Comparison of ENCODE assay signal across 8 mouse cellular contexts in the genomic region with DNA sequence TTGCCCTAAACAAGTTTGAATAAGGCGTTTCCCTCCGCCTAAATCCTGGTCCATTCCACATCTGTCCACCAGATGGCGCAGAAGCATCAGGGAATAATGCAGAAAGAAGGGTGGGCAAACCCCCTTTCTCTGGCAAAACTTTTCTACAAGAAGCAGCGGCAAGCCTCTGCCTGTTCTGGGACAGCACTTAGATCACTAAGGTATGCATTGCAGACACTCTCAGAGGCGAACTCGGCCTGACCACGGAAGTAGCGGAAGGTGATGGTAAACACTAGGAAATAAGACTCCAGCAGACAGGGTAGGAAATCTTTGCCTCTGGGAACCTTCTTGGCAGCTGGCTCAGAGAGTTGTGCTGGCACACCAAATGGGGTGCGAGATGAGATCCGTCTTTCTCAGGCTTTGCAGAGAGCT. TPM values are rescaled to one million over a fixed set of nuclear protein-coding genes. Genes with fewer than 3 reads are reported as not detected.
DNase-seq lines count a peak whose midpoint lies in the region; ATAC-seq and TF ChIP-seq lines count a peak whose summit lies in the region.

No protein-coding gene starts in this region.

- no peaks in the 10 kb centered on the region; the same call in 1 of the 2 replicates for H3K27me3 ChIP-seq in G1E (ENCODE audit: insufficient read depth, low read length)
- H3K27me3 ChIP-seq in forebrain, postnatal 0 days (ENCODE audit: insufficient read depth, low read length), result no peaks in the 10 kb centered on the region
- H3K27me3 ChIP-seq in lung, embryonic 15.5 days, result no peaks in the 10 kb centered on the region

- H3K27ac ChIP-seq in forebrain, postnatal 0 days (ENCODE audit: low read depth, low read length), result no peak overlapping the region
- H3K27ac ChIP-seq in layer of hippocampus, adult 2 months, result no peak overlapping the region
- H3K27ac ChIP-seq in lung, embryonic 15.5 days, result no peak overlapping the region

- no peak overlapping the region for H3K9ac ChIP-seq in forebrain, postnatal 0 days
- 0 out of 2 replicates have a peak overlapping the region, but pooled peaks have one; percentile 24 for H3K9ac ChIP-seq in lung, embryonic 15.5 days

- H3K9me3 ChIP-seq in G1E (replicated peaks), result no peaks in the 10 kb centered on the region
- H3K9me3 ChIP-seq in forebrain, postnatal 0 days (ENCODE audit: low read length), result no peaks in the 10 kb centered on the region
- H3K9me3 ChIP-seq in lung, embryonic 15.5 days, result no peaks in the 10 kb centered on the region

- TF ChIP-seq CTCF in G1E (IDR thresholded peaks at IDR 0.05; ENCODE audit: low read depth, low read length), result peak; percentile 88
- peak; percentile 97 for TF ChIP-seq CTCF in forebrain, postnatal 0 days (IDR thresholded peaks at IDR 0.05; ENCODE audit: low read depth)
- TF ChIP-seq CTCF in layer of hippocampus, adult 2 months (conservative IDR thresholded peaks at IDR 0.05), result peak; percentile 94

- no peaks in the 10 kb centered on the region for H3K36me3 ChIP-seq in G1E (replicated peaks)
- no peaks in the 10 kb centered on the region for H3K36me3 ChIP-seq in forebrain, postnatal 0 days (ENCODE audit: insufficient read depth)
- no peaks in the 10 kb centered on the region for H3K36me3 ChIP-seq in lung, embryonic 15.5 days

- no peak for DNase-seq in G1E (ENCODE audit: low spot score)
- peak; percentile 62 to 78 for DNase-seq in cerebellum, adult 18-20 months
- peak; percentile 92 for DNase-seq in forebrain, postnatal 0 days
- peak; percentile 38 for DNase-seq in heart, postnatal 25 days (ENCODE audit: low spot score)
- DNase-seq in layer of hippocampus, adult 2 months (ENCODE audit: low spot score in 2 of 2), result peak; percentile 54 to 84
- peak; percentile 79 for DNase-seq in ovary, postnatal 10 days (ENCODE audit: low spot score)
- DNase-seq in thymus, postnatal 36 days, result peak; percentile 60 to 63

- 0 out of 2 replicates have a peak, but pooled peaks cover 5% of the 10 kb centered on the region for H3K4me1 ChIP-seq in G1E (ENCODE audit: insufficient read depth, low read depth, low read length)
- H3K4me1 ChIP-seq in forebrain, postnatal 0 days (ENCODE audit: insufficient read depth), result no peaks in the 10 kb centered on the region
- H3K4me1 ChIP-seq in lung, embryonic 15.5 days, result peaks cover 15% of the 10 kb centered on the region

- intact Hi-C loops in heart, postnatal 25 days (cut with DNase I), result loop anchor here (1.0 kb wide), 2 partner anchors 71 to 166 kb away; no protein-coding TSS in a partner anchor

- peak overlapping the region; percentile 31 for H3K4me2 ChIP-seq in forebrain, postnatal 0 days (ENCODE audit: low read depth)
- H3K4me2 ChIP-seq in lung, embryonic 15.5 days, result peak overlapping the region; percentile 63

- ATAC-seq in G1E (ENCODE audit: extremely low read depth, insufficient number of reproducible peaks, low FRiP score, poor library complexity, severe bottlenecking), result no peak
- ATAC-seq in forebrain, postnatal 0 days, result peak; percentile 55
- peak; percentile 46; the same call in 1 of the 2 replicates for ATAC-seq in lung, embryonic 15.5 days (ENCODE audit: borderline replicate concordance, extremely low read depth, low FRiP score, low TSS enrichment)

- 9% methylated on average over 10 of the region's 10 CpGs for WGBS in forebrain, postnatal 0 days
- WGBS in lung, embryonic 15.5 days, result 2% methylated on average over 10 of the region's 10 CpGs

- H3K4me3 ChIP-seq in G1E (ENCODE audit: low read depth, low read length), result no peak overlapping the region
- no peak overlapping the region for H3K4me3 ChIP-seq in forebrain, postnatal 0 days (ENCODE audit: low read depth, low read length)
- peak overlapping the region; percentile 39 for H3K4me3 ChIP-seq in layer of hippocampus, adult 2 months
- peak overlapping the region; percentile 26 for H3K4me3 ChIP-seq in lung, embryonic 15.5 days

RNA-seq across cellular contexts. Expression of gene 6030445D17Rik, which starts 7.2 kb away (rescaled TPM):
- not detected in 2 replicates for total RNA-seq in G1E (2014; fragmentation: Nextera tagmentation)
- not detected in 2 replicates for total RNA-seq in G1E (2017)
- not detected in 2 replicates for polyA plus RNA-seq in G1E (2012)
- 0.23 and 0.29 TPM in 2 replicates for total RNA-seq in forebrain, postnatal 0 days (2014; rRNA removed)
- polyA plus RNA-seq in forebrain, postnatal 0 days (2015; fragmentation: Nextera tagmentation; extraction: Ambion mirVana), result 0.10 and 0.23 TPM in 2 replicates
- total RNA-seq in heart, postnatal 25 days (2021), result under 1 TPM; 0.23 to 0.53 TPM
- total RNA-seq in layer of hippocampus, adult 2 months (2021), result 1 to 10 TPM in 1 of 2 experiments, under 1 TPM in 1; 0.66 to 1.1 TPM
- polyA plus RNA-seq in lung, embryonic 15.5 days (2015; fragmentation: Nextera tagmentation; extraction: Ambion mirVana), result 0.46 and 0.57 TPM in 2 replicates

RNA-seq across cellular contexts. Expression of gene Luzp1, which starts 14.7 kb away (rescaled TPM):
- total RNA-seq in G1E (2014; fragmentation: Nextera tagmentation) (not detected in 2 replicates), G1E (2017) (0.06 and 0.33 TPM in 2 replicates)
- not detected in 2 replicates for polyA plus RNA-seq in G1E (2012)
- total RNA-seq in forebrain, postnatal 0 days (2014; rRNA removed), result 11.6 and 20.8 TPM in 2 replicates
- 34.8 and 50.0 TPM in 2 replicates for polyA plus RNA-seq in forebrain, postnatal 0 days (2015; fragmentation: Nextera tagmentation; extraction: Ambion mirVana)
- total RNA-seq in heart, postnatal 25 days (2021), result 10 to 100 TPM; 43.4 to 50.2 TPM
- total RNA-seq in layer of hippocampus, adult 2 months (2021), result 10 to 100 TPM; 80.6 to 95.8 TPM
- 109 and 121 TPM in 2 replicates for polyA plus RNA-seq in lung, embryonic 15.5 days (2015; fragmentation: Nextera tagmentation; extraction: Ambion mirVana)

RNA-seq across cellular contexts. Expression of gene Htr1d, which starts 31.5 kb away (rescaled TPM):
- not detected in 2 replicates for total RNA-seq in G1E (2014; fragmentation: Nextera tagmentation)
- total RNA-seq in G1E (2017), result 0.05 and 0.06 TPM in 2 replicates
- not detected in 2 replicates for polyA plus RNA-seq in G1E (2012)
- total RNA-seq in forebrain, postnatal 0 days (2014; rRNA removed), result 2.0 and 2.4 TPM in 2 replicates
- polyA plus RNA-seq in forebrain, postnatal 0 days (2015; fragmentation: Nextera tagmentation; extraction: Ambion mirVana), result 2.4 and 3.1 TPM in 2 replicates
- not detected for total RNA-seq in heart, postnatal 25 days (2021)
- total RNA-seq in layer of hippocampus, adult 2 months (2021), result under 1 TPM; 0.39 to 0.41 TPM
- not detected in 2 replicates for polyA plus RNA-seq in lung, embryonic 15.5 days (2015; fragmentation: Nextera tagmentation; extraction: Ambion mirVana)

Comparison
In these comparisons a context has a peak if more than half of its experiments do, and no peak if none do; other contexts are left out.
1. H3K4me3 ChIP-seq: peak in layer of hippocampus, adult 2 months (single experiment) and lung, embryonic 15.5 days (single experiment); none in G1E (single experiment) and forebrain, postnatal 0 days (single experiment).
2. Peak in every context shown above with its lines, with median percentiles within 50 percentile points of each other: CTCF ChIP-seq.